Mouse (Mus musculus): ENCODE data around the gene Ank3. TPM values are rescaled to one million over a fixed set of nuclear protein-coding genes. Genes with fewer than 3 reads are reported as not detected.

Ank3 gene
- 79.3 TPM for polyA plus RNA-seq (2014; fragmentation: Illumina TruSeq; extraction: RNeasy Lipid Tissue Mini Kit (QIAGEN cat#74804); ENCODE audit: low read depth, low replicate concordance)

GRCm38 (mm10) chr10:69398763-69399590, at the start of gene Ank3:
Ank3 (plus strand) TSS chr10:69398773.

GRCm38 (mm10) chr10:69352212-69353085, 46.1 kb upstream of the Ank3 start, which contains the start of gene Cdk1:
Cdk1 (minus strand) TSS chr10:69352938.

Other genes with a start within 250 kb of the Ank3 start
- gene Rhobtb1, start 247.3 kb upstream of the Ank3 start, polyA plus RNA-seq (2014; fragmentation: Illumina TruSeq; extraction: RNeasy Lipid Tissue Mini Kit (QIAGEN cat#74804); ENCODE audit: low read depth, low replicate concordance) = 5.8 TPM
- 1.1 TPM for gene A930033H14Rik, start 185.7 kb upstream of the Ank3 start, polyA plus RNA-seq (2014; fragmentation: Illumina TruSeq; extraction: RNeasy Lipid Tissue Mini Kit (QIAGEN cat#74804); ENCODE audit: low read depth, low replicate concordance)
- gene Cdk1, start 45.8 kb upstream of the Ank3 start, polyA plus RNA-seq (2014; fragmentation: Illumina TruSeq; extraction: RNeasy Lipid Tissue Mini Kit (QIAGEN cat#74804); ENCODE audit: low read depth, low replicate concordance) = 43.7 TPM

Measured in sigmoid colon, adult 10 weeks (tissue).